Mouse (Mus musculus): ENCODE results near the gene St6galnac3.

- TF ChIP-seq POLR2A (IDR thresholded peaks at IDR 0.05; ENCODE audit: borderline replicate concordance, low read depth, low read length) (no peak), CTCF (IDR thresholded peaks at IDR 0.05; ENCODE audit: low read depth, low read length) (no peak)
Measured at GRCm38 (mm10) chr3:153738421-153738820, 13.4 kb upstream of the St6galnac3 start.
